Mouse (Mus musculus) liver, embryonic 15.5 days (tissue): ENCODE data around the gene Txndc11. TPM values are rescaled to one million over a fixed set of nuclear protein-coding genes. Genes with fewer than 3 reads are reported as not detected.
A peak's percentile ranks its signal among the peaks of the same experiment; 100 is the strongest.

Experiments
- ATAC-seq: fragments of 200-750 bp; cut with Nextera tagmentation; 2 replicates; pipeline ENCODE4 v1.8.0; 2017; ENCODE audit warnings: moderate number of reproducible peaks, mild to moderate bottlenecking, moderate library complexity; ENCODE audit not compliant: insufficient read depth
- H3K27ac ChIP-seq: fragments of 300-500 bp; sonication (generic); replicated peaks from 2 replicates; pipeline ENCODE4 v1.5.1; 2015; ENCODE audit warnings: mild to moderate bottlenecking, inconsistent platforms
- H3K27me3 ChIP-seq: fragments of 300-500 bp; sonication (generic); 2 replicates; pipeline ENCODE4 v1.6.1; 2015; ENCODE audit warnings: mild to moderate bottlenecking, inconsistent platforms
- H3K36me3 ChIP-seq: fragments of 300-500 bp; sonication (generic); replicated peaks from 2 replicates; pipeline ENCODE4 v1.6.1; 2015; ENCODE audit warnings: moderate library complexity, mild to moderate bottlenecking, inconsistent platforms
- H3K4me1 ChIP-seq: fragments of 300-500 bp; sonication (generic); replicated peaks from 2 replicates; pipeline ENCODE4 v1.6.1; 2015; ENCODE audit warnings: inconsistent platforms
- H3K4me2 ChIP-seq: fragments of 300-500 bp; sonication (generic); 2 replicates; pipeline ENCODE4 v1.6.1; 2015; ENCODE audit warnings: moderate library complexity, mild to moderate bottlenecking, inconsistent platforms
- H3K4me3 ChIP-seq: fragments of 300-500 bp; sonication (generic); replicated peaks from 2 replicates; pipeline ENCODE4 v1.5.1; 2015; ENCODE audit warnings: mild to moderate bottlenecking, inconsistent platforms
- H3K9ac ChIP-seq: fragments of 300-500 bp; sonication (generic); 2 replicates; pipeline ENCODE4 v1.6.1; 2015; ENCODE audit warnings: moderate library complexity, mild to moderate bottlenecking, inconsistent platforms
- H3K9me3 ChIP-seq: fragments of 300-500 bp; sonication (generic); replicated peaks from 2 replicates; pipeline ENCODE4 v1.6.1; 2016; ENCODE audit warnings: inconsistent platforms
- WGBS: fragments of 180-500 bp; shearing (Covaris S2); methylation state at CpG from one replicate; pipeline ENCODE4 v1.1.7; 2015; ENCODE audit warnings: mixed read lengths; ENCODE audit not compliant: insufficient replicate concordance; 5-methylcytosine and 5-hydroxymethylcytosine counted together
- polyA plus RNA-seq: library from polyadenylated mRNA; unstranded; fragments of >200 nt; fragmentation: Nextera tagmentation; extraction: Ambion mirVana; gene quantifications from 2 replicates; pipeline ENCODE4 v1.2.1, GENCODE M21; 2015

The Txndc11 gene
- polyA plus RNA-seq = 15.7 and 15.9 TPM in 2 replicates

DNA sequence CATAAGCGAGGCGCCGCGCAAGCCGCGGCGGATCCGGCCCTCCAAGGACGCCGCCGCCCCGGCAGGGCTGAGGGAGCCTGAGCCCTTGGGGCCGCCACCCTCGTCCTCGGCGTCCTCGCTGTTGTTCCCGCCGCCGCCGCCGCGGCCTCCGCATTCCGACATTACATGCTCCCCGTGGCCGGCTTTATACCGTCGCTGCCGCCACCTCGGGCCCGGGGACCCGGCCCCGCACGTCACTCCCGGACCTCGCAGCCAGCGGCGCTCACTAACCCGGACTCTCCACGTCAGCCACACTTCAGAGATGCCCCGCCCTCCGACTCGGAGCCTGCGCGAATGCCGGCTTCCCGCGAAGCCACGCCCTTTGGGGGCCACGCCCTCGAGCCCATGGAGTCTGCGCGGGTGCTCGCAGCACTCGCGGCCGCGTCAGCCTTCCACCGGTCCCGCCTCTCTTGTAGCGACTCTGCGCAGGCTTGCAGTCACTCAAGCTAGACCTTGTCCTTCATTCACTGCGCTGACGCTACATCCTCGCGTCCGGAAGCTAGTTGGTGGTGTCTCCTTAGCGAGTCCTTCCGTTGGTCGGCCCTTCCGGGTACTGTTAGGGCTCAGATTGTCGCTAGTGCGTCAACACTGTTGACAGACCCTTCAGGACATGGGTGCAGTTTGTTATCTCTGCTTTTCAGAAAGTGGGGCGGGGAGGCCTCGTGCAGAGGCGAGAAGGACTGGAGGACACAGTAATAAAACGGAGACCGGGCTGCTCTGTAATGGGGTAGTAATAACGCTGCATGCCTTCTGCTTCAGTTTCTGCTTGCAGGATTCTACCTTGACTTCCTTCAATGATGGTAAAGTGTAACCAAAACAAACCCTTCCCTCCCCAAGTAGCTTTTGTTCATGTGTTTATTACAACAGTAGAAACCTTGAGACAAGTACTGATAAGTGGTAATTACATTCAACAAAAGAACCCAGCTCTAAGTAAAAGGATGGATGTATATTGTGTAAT lies at the start of gene Txndc11:
Gene Txndc11, minus strand, starts transcription at position 303 of the 997 bp plus-strand sequence.
- peaks cover 41% of the 10 kb centered on the region for H3K36me3 ChIP-seq
- H3K4me2 ChIP-seq = peak within 1 kb of the TSS; percentile 93
- under 1% methylated on average over 80 of the region's 80 CpGs for WGBS
- no peaks in the 10 kb centered on the region for H3K9me3 ChIP-seq
- peak within 1 kb of the TSS; percentile 99 for H3K9ac ChIP-seq
- H3K27me3 ChIP-seq = no peaks in the 10 kb centered on the region
- H3K4me1 ChIP-seq = peaks cover 38% of the 10 kb centered on the region
- peak; percentile 94 for ATAC-seq
- peak within 1 kb of the TSS; percentile 100 for H3K27ac ChIP-seq
- peak within 1 kb of the TSS; percentile 91 for H3K4me3 ChIP-seq

DNA sequence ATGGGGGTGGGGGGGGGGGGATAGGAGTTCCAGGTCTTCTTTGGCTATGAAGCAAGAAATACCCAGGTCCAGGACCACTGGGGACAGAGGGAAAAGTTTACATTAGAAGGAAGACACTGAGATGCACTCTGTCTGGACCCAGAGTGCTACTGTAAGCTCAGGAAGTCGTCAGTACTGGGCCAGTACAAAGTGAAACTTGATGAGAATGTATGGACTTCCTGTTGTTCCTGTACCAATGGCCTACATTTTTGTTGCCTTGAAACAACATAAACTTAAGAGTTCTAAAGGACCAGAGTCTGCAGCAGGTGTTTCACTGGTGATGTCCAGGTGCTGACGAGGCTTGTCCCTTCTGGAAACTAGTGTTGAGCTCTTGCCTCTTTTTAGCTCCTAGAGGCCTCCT lies 43.0 kb upstream of the Txndc11 start:
- no peaks in the 10 kb centered on the region for H3K9me3 ChIP-seq
- 65% methylated on average over 2 of the region's 2 CpGs for WGBS
- H3K27me3 ChIP-seq = no peaks in the 10 kb centered on the region
- ATAC-seq = no peak
- no peak overlapping the region for H3K27ac ChIP-seq
- peak overlapping the region; percentile 79; the same call in 1 of the 2 replicates for H3K4me3 ChIP-seq
- H3K4me1 ChIP-seq = peaks cover 41% of the 10 kb centered on the region
- H3K9ac ChIP-seq = 0 out of 2 replicates have a peak overlapping the region, but pooled peaks have one; percentile 84
- H3K4me2 ChIP-seq = peak overlapping the region; percentile 80
- peaks cover 5% of the 10 kb centered on the region; the same call in 1 of the 2 replicates for H3K36me3 ChIP-seq

DNA sequence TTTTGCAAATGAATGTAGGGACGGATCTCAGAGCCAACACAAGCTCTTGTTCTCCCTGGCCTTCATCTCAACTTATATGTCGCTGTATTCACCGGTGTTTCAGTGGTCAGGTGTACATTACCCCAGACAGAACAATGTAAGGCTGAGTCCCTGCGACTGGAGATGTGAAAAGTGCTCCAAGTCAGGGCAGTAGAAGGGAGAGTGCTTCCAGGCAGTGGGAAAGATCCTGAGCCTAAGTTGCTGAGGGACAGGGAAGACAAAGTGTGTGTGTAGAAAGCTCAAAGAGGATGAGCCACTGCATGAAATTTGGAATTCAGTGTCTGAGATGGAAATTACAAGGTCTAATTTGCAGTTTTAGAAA lies 42.4 kb upstream of the Txndc11 start:
- Histone ChIP-seq H3K9ac (peak overlapping the region; percentile 84), H3K36me3 (peaks cover 5% of the 10 kb centered on the region; the same call in 1 of the 2 replicates), H3K4me1 (peaks cover 44% of the 10 kb centered on the region), H3K4me2 (peak overlapping the region; percentile 80), H3K27ac (peak overlapping the region; percentile 95), H3K4me3 (peak overlapping the region; percentile 79), H3K9me3 (no peaks in the 10 kb centered on the region), H3K27me3 (no peaks in the 10 kb centered on the region)
- WGBS = 5% methylated on average over 4 of the region's 4 CpGs
- ATAC-seq = no peak

DNA sequence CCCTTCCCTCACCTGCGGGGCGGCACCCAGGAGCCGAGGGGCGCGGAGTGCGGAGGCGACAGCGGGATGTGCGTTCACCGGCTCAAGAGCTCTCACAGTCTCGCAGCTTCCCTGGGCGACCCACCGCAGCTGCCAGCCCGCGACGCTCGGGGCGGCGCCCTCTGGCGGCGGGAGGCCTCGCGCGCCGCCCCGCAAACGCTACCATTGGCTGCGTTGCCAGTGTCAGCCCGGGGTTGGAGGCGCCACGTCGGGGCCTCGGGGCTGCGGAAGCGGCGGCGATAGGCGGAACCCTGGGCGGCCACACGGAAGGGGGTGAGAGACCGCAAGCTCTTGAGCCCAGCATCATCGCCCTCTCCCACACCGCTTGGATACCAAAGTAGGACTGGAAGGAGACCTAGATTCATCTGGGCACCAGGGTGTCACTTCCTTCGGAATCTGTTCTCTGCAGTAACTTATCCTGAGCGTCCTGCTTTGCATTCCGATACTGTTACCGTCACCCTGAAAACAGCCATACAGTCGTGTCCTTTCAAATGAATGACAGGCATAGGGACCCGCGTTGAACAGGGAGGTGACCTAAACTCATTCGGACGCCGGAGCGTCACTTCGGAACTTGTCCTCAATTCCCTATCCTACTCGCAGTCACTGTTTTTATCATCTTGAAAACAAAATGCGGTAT lies 41.9 kb upstream of the Txndc11 start, which contains the start of gene Zc3h7a:
Gene Zc3h7a, minus strand, starts transcription at position 186 of the 676 bp plus-strand sequence.
- H3K27ac ChIP-seq = peak within 1 kb of the TSS; percentile 95
- peak within 1 kb of the TSS; percentile 80 for H3K4me2 ChIP-seq
- H3K4me3 ChIP-seq = peak within 1 kb of the TSS; percentile 79
- peak; percentile 90 for ATAC-seq
- WGBS = under 1% methylated on average over 57 of the region's 57 CpGs
- H3K27me3 ChIP-seq = no peaks in the 10 kb centered on the region
- H3K9me3 ChIP-seq = no peaks in the 10 kb centered on the region
- peaks cover 50% of the 10 kb centered on the region for H3K4me1 ChIP-seq
- H3K36me3 ChIP-seq = peaks cover 5% of the 10 kb centered on the region; the same call in 1 of the 2 replicates
- peak within 1 kb of the TSS; percentile 84 for H3K9ac ChIP-seq

DNA sequence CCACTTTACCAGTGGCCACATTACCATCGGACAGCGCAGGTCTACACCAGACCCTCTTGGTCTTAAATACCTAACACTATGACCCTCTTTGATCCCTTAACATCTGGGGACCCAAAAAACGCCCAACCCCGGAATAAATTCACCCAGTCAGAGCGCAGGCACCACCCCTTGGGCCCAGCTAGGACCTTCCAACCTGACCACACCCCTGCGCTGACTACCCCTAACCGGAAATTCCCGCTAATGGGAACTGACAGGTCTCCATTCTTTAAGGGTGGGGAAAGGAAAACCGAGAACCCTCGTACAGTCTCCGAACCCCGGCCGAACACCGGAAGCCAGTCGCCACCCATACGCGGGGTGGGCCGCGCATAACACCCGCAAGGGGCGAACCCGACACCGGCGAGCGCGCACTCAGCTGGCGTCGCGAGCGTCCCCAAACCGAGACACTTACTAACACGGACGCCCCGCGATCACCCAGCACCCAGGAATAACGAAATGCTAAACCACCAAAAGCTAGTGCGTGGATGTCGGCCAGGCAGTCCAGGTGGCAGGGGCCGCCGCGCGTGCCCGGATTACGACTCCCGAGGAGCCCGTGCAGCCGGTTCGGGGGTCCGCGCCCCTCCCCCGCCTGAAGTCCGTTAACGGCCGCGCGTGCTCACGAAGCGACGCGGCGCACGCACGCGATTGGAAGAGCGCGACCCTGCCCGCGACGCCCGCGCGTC lies 41.2 kb upstream of the Txndc11 start:
- H3K27ac ChIP-seq = peak overlapping the region; percentile 95
- H3K9me3 ChIP-seq = no peaks in the 10 kb centered on the region
- H3K4me2 ChIP-seq = peak overlapping the region; percentile 80
- H3K4me3 ChIP-seq = peak overlapping the region; percentile 79
- peak; percentile 58 for ATAC-seq
- H3K27me3 ChIP-seq = no peaks in the 10 kb centered on the region
- under 1% methylated on average over 72 of the region's 72 CpGs for WGBS
- H3K36me3 ChIP-seq = peaks cover 5% of the 10 kb centered on the region; the same call in 1 of the 2 replicates
- peak overlapping the region; percentile 84 for H3K9ac ChIP-seq
- peaks cover 57% of the 10 kb centered on the region for H3K4me1 ChIP-seq

DNA sequence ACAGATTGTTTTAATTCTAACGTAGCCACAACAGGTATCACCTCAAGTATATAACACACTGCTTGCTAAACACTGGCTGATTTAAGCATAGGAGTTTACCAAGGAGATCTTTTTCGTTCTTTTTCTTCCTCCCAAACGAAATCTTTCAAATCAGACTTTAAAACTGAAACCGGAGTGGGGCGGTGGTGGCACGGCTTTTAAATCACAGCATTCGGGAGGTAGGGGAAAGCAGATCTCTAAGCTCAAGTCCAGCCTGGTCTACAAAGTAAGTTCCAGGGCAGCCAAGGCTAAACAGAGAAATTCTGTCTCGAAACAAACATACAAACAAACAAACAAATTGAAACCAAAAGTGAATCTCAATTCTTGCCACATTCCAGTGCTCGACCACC lies 40.6 kb upstream of the Txndc11 start:
- Histone ChIP-seq H3K4me2 (peak overlapping the region; percentile 80), H3K27ac (peak overlapping the region; percentile 95), H3K4me3 (peak overlapping the region; percentile 79), H3K27me3 (no peaks in the 10 kb centered on the region), H3K4me1 (peaks cover 58% of the 10 kb centered on the region), H3K9ac (peak overlapping the region; percentile 84), H3K9me3 (no peaks in the 10 kb centered on the region), H3K36me3 (peaks cover 5% of the 10 kb centered on the region; the same call in 1 of the 2 replicates)
- 4% methylated on average over 9 of the region's 9 CpGs for WGBS
- ATAC-seq = no peak

DNA sequence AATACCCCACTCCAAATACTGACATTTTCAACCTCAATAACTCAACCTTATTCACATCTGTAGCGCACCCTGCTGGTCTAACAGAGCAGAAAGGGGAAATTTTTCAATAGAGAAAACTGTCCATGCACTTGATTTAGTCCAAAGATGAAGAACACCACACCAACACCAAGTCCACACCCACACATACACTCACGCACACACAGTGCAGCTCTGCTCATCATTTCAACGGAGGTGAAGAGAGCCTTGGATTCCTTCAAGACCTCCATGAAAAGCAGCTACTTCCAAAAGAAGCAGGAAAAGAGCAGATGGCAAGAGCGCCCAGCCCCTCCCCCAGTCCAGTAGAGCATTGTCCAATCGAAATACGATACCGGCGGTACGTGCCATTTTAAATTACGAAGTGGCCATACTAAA lies 40.2 kb upstream of the Txndc11 start:
- Histone ChIP-seq H3K4me3 (peak overlapping the region; percentile 79), H3K9ac (peak overlapping the region; percentile 84; the same call in 1 of the 2 replicates), H3K36me3 (peaks cover 5% of the 10 kb centered on the region; the same call in 1 of the 2 replicates), H3K27ac (peak overlapping the region; percentile 95), H3K9me3 (no peaks in the 10 kb centered on the region), H3K4me1 (peaks cover 58% of the 10 kb centered on the region), H3K27me3 (no peaks in the 10 kb centered on the region), H3K4me2 (peak overlapping the region; percentile 80)
- WGBS = 4% methylated on average over 10 of the region's 10 CpGs
- ATAC-seq = no peak

DNA sequence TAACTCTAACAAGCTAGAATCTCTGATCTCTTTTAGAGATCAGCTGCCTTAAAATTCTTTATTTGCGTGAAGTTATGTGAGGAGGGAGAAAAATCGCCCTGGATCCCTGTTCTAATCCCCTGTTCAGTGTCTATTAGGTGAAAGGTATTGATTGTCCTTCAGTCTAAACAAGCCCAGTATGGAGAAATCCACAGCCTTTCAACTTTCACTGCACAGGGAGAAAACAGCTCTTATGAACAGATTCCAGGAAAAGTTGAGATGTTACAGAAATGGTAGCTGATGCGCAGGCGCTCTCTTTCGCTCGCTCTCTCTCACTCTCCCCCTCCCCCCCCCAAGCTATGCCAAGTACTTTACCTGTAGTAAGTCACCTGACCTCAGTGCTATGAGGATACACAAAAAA lies 37.2 kb upstream of the Txndc11 start:
- Histone ChIP-seq H3K4me3 (no peak overlapping the region), H3K4me2 (no peak overlapping the region), H3K9ac (no peak overlapping the region), H3K27me3 (no peaks in the 10 kb centered on the region), H3K4me1 (peaks cover 47% of the 10 kb centered on the region), H3K9me3 (no peaks in the 10 kb centered on the region), H3K36me3 (peaks cover 5% of the 10 kb centered on the region; the same call in 1 of the 2 replicates), H3K27ac (peak overlapping the region; percentile 19; the same call in 1 of the 2 replicates)
- no peak for ATAC-seq
- 77% methylated on average over 6 of the region's 6 CpGs for WGBS

DNA sequence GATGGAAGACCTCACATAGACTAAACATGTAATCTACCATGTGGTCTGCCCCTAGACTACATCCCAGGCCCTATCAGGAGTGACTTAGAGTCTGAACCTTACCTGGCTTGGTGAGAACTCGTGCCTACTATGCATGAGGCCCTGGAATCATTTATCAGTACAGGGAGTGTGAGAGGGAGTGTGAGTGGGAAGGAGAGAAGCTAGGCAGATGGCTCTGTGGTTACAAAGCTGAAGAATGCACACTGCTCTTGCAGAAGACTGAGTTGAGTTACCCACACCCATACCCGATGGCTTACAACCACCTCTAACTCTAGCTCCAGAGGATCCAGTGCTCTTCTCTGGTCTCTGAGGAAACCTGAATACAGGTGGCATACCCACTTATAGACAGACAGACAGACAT lies 32.0 kb upstream of the Txndc11 start:
- Histone ChIP-seq H3K9ac (no peak overlapping the region), H3K27me3 (no peaks in the 10 kb centered on the region), H3K4me1 (peaks cover 18% of the 10 kb centered on the region), H3K27ac (no peak overlapping the region), H3K4me3 (no peak overlapping the region), H3K4me2 (no peak overlapping the region), H3K9me3 (no peaks in the 10 kb centered on the region), H3K36me3 (peaks cover 29% of the 10 kb centered on the region)
- WGBS = 60% methylated on average over 2 of the region's 2 CpGs
- ATAC-seq = no peak

DNA sequence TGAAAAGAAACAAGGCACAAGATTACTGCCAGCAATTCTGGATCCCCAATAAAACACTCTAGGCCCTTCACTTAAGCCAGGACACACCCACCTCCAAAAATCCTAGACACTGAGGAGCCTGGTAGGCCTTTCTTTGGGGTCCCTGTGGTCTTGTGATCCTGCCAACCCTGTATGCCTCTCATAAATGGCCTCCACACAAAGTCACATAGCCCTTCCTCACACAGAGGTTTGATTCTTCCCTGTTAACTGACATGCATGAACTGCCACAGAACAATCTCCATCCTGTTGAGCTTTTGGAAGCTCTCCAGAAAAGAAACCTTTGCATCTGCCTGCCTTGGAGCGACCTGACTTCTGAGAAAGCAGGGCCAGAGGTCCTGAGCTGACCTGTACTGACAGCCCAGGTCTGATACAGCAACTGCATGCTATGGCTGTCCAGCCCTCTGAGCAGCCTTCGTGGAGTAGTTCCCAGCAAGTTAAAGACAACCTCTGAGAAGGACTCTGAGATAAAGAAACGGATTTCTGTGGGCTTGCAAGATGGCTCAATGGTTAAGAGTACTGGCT lies 30.3 kb upstream of the Txndc11 start:
- ATAC-seq = no peak
- Histone ChIP-seq H3K36me3 (peaks cover 35% of the 10 kb centered on the region), H3K27me3 (no peaks in the 10 kb centered on the region), H3K4me1 (peaks cover 10% of the 10 kb centered on the region), H3K9me3 (no peaks in the 10 kb centered on the region), H3K27ac (no peak overlapping the region), H3K4me3 (no peak overlapping the region), H3K4me2 (no peak overlapping the region), H3K9ac (no peak overlapping the region)
- 50% methylated on average over 3 of the region's 3 CpGs for WGBS
